Comparison of ENCODE assay signal across 33 mouse cellular contexts in genomic region chr12:3795569-3795968, GRCm38 (mm10). TPM values are rescaled to one million over a fixed set of nuclear protein-coding genes. Genes with fewer than 3 reads are reported as not detected.
DNase-seq lines count a peak whose midpoint lies in the region; ATAC-seq and TF ChIP-seq lines count a peak whose summit lies in the region.
"Had no signal": no experiment of that assay in that cellular context is flagged by ENCODE, and none has a peak within 500 bp of the region (broad histone marks: within the 10 kb centered on the region; RNA-seq: fewer than 3 reads in every experiment).

No protein-coding gene starts in this region.

- no peak for TF ChIP-seq CTCF in liver, postnatal 0 days (IDR thresholded peaks at IDR 0.05; ENCODE audit: low read depth)

- DNase-seq in liver, postnatal 0 days: no peak
- no peak for DNase-seq in liver, embryonic 11.5 days (ENCODE audit: low spot score)
- peak; percentile 49 for DNase-seq in R1 (ENCODE audit: low read depth, low spot score)
- no peak for DNase-seq in kidney, adult 9 months
- no peak for DNase-seq in ovary, postnatal 36 days (ENCODE audit: low spot score)
- DNase-seq: adrenal gland, adult 2 months; adrenal gland, postnatal 36 days; B cell, adult 2 months; cerebellum, adult 18-20 months; cerebellum, postnatal 14 days; forebrain, postnatal 0 days; heart, adult 11 months; heart, postnatal 4 days; kidney, adult 18-20 months; kidney, postnatal 4 days; layer of hippocampus, postnatal 36 days; left cerebral cortex, postnatal 4 days; lung, adult 18-20 months; lung, postnatal 4 days; midbrain, embryonic 14.5 days; right cerebral cortex, postnatal 25 days; thymus, postnatal 4 days had no signal

- no peaks in the 10 kb centered on the region; the same call in 1 of the 2 replicates for H3K4me1 ChIP-seq in liver, postnatal 0 days (ENCODE audit: insufficient read depth)
- 0 out of 2 replicates have a peak, but pooled peaks cover 3% of the 10 kb centered on the region for H3K4me1 ChIP-seq in liver, embryonic 11.5 days (replicated peaks; ENCODE audit: control insufficient read depth, insufficient read depth, low read length)
- peaks cover 10% of the 10 kb centered on the region for H3K4me1 ChIP-seq in neural tube, embryonic 15.5 days
- H3K4me1 ChIP-seq: forebrain, embryonic 12.5 days had no signal

- no peaks in the 10 kb centered on the region for H3K9me3 ChIP-seq in liver, postnatal 0 days (ENCODE audit: low read length)
- H3K9me3 ChIP-seq in liver, embryonic 11.5 days (ENCODE audit: control insufficient read depth, low read length): no peaks in the 10 kb centered on the region
- no peaks in the 10 kb centered on the region for H3K9me3 ChIP-seq in neural tube, embryonic 15.5 days (replicated peaks)
- H3K9me3 ChIP-seq: embryonic facial prominence, embryonic 10.5 days; embryonic facial prominence, embryonic 15.5 days; forebrain, embryonic 12.5 days; heart, embryonic 12.5 days; hindbrain, embryonic 13.5 days; stomach, embryonic 15.5 days had no signal

- H3K36me3 ChIP-seq in liver, postnatal 0 days (replicated peaks; ENCODE audit: insufficient read depth, low read length): no peaks in the 10 kb centered on the region
- no peaks in the 10 kb centered on the region for H3K36me3 ChIP-seq in liver, embryonic 11.5 days (ENCODE audit: control insufficient read depth, insufficient read depth, low read length)
- no peaks in the 10 kb centered on the region for H3K36me3 ChIP-seq in neural tube, embryonic 15.5 days
- H3K36me3 ChIP-seq: embryonic facial prominence, embryonic 10.5 days; embryonic facial prominence, embryonic 15.5 days; forebrain, embryonic 12.5 days; heart, embryonic 12.5 days; hindbrain, embryonic 13.5 days; stomach, embryonic 15.5 days had no signal

- H3K4me2 ChIP-seq in liver, postnatal 0 days (ENCODE audit: low read depth, low read length): no peak overlapping the region
- H3K4me2 ChIP-seq in liver, embryonic 11.5 days: no peak overlapping the region
- no peak overlapping the region for H3K4me2 ChIP-seq in neural tube, embryonic 15.5 days
- H3K4me2 ChIP-seq: embryonic facial prominence, embryonic 15.5 days; forebrain, embryonic 12.5 days; heart, embryonic 12.5 days; hindbrain, embryonic 13.5 days; stomach, embryonic 15.5 days had no signal

- peak; percentile 30; the same call in 1 of the 2 replicates for ATAC-seq in liver, postnatal 0 days
- no peak; the same call in 1 of the 2 replicates for ATAC-seq in liver, embryonic 11.5 days (replicated peaks; ENCODE audit: low FRiP score)
- ATAC-seq in megakaryocyte-erythroid progenitor cell, adult 5-6 weeks (replicated peaks; ENCODE audit: low FRiP score, low TSS enrichment, poor library complexity, severe bottlenecking): peak; percentile 60; the same call in 1 of the 2 replicates
- no peak for ATAC-seq in neural tube, embryonic 15.5 days (ENCODE audit: low FRiP score)
- ATAC-seq: activated CD4-positive, CD25-positive, alpha-beta regulatory T cell, adult 4 months; forebrain, postnatal 0 days; lung, postnatal 0 days had no signal

- no peak overlapping the region for H3K4me3 ChIP-seq in liver, postnatal 0 days (ENCODE audit: low read depth, low read length)
- H3K4me3 ChIP-seq in liver, embryonic 11.5 days (ENCODE audit: low read depth, low read length): no peak overlapping the region
- H3K4me3 ChIP-seq in neural tube, embryonic 15.5 days (replicated peaks): no peak overlapping the region
- H3K4me3 ChIP-seq: embryonic facial prominence, embryonic 10.5 days; embryonic facial prominence, embryonic 15.5 days; forebrain, embryonic 12.5 days; heart, embryonic 12.5 days; hindbrain, embryonic 13.5 days; stomach, embryonic 15.5 days had no signal

- no peak for TF ChIP-seq EP300 in liver, postnatal 0 days (IDR thresholded peaks at IDR 0.05; ENCODE audit: low read depth)

- no peaks in the 10 kb centered on the region for H3K27me3 ChIP-seq in liver, postnatal 0 days (ENCODE audit: insufficient read depth, low read length)
- H3K27me3 ChIP-seq in liver, embryonic 11.5 days (replicated peaks; ENCODE audit: control insufficient read depth, insufficient read depth, low read length): peaks cover 17% of the 10 kb centered on the region
- H3K27me3 ChIP-seq in neural tube, embryonic 15.5 days (replicated peaks): no peaks in the 10 kb centered on the region
- H3K27me3 ChIP-seq: embryonic facial prominence, embryonic 15.5 days; heart, embryonic 12.5 days; stomach, embryonic 15.5 days had no signal

- no peak overlapping the region for H3K27ac ChIP-seq in liver, postnatal 0 days (ENCODE audit: low read depth)
- H3K27ac ChIP-seq in liver, embryonic 11.5 days (ENCODE audit: low read depth, low read length): no peak overlapping the region
- no peak overlapping the region for H3K27ac ChIP-seq in neural tube, embryonic 15.5 days (replicated peaks)
- H3K27ac ChIP-seq: embryonic facial prominence, embryonic 10.5 days; embryonic facial prominence, embryonic 15.5 days; forebrain, embryonic 12.5 days; hindbrain, embryonic 13.5 days; kidney, postnatal 0 days; stomach, embryonic 15.5 days had no signal

- no peak overlapping the region for H3K9ac ChIP-seq in liver, postnatal 0 days (replicated peaks)
- H3K9ac ChIP-seq in liver, embryonic 11.5 days (ENCODE audit: low read depth, low read length): no peak overlapping the region
- H3K9ac ChIP-seq in neural tube, embryonic 15.5 days (replicated peaks): no peak overlapping the region
- H3K9ac ChIP-seq: embryonic facial prominence, embryonic 15.5 days; forebrain, embryonic 12.5 days; forebrain, postnatal 0 days; heart, embryonic 12.5 days; hindbrain, embryonic 13.5 days; stomach, embryonic 15.5 days had no signal

- WGBS in liver, postnatal 0 days (ENCODE audit: insufficient replicate concordance): 4% methylated on average over 3 of the region's 4 CpGs
- 37% methylated on average over 4 of the region's 4 CpGs for WGBS in liver, embryonic 11.5 days
- 30% methylated on average over 3 of the region's 4 CpGs for WGBS in neural tube, embryonic 15.5 days

RNA-seq across cellular contexts. Expression of gene Dnmt3a, which starts 10.2 kb away (rescaled TPM):
- 21.0 and 24.3 TPM in 2 replicates for polyA plus RNA-seq in liver, postnatal 0 days (2015; fragmentation: Nextera tagmentation; extraction: Ambion mirVana)
- polyA plus RNA-seq in liver, embryonic 11.5 days (2014; fragmentation: Nextera tagmentation; extraction: Ambion mirVana): 73.2 and 73.3 TPM in 2 replicates
- total RNA-seq in megakaryocyte-erythroid progenitor cell, adult 5-6 weeks (2014; fragmentation: Nextera tagmentation): 13.4 and 30.0 TPM in 2 replicates
- 10.7 and 16.8 TPM in 2 replicates for total RNA-seq in megakaryocyte-erythroid progenitor cell, adult 5-6 weeks (2017)
- polyA plus RNA-seq in neural tube, embryonic 15.5 days (2015; fragmentation: Nextera tagmentation; extraction: Ambion mirVana): 116 and 134 TPM in 2 replicates

Comparison
In these comparisons a context has a peak if more than half of its experiments do, and no peak if none do; other contexts are left out.
1. ATAC-seq: peak in liver, postnatal 0 days (single experiment) and megakaryocyte-erythroid progenitor cell, adult 5-6 weeks (single experiment); none in liver, embryonic 11.5 days (single experiment) and neural tube, embryonic 15.5 days (single experiment).